Mouse (Mus musculus) kidney, embryonic 15.5 days (tissue): ENCODE results near the gene Art1. TPM values are rescaled to one million over a fixed set of nuclear protein-coding genes. Genes with fewer than 3 reads are reported as not detected.

Source experiments
- ATAC-seq: fragments of 200-750 bp; cut with Nextera tagmentation; replicated peaks from 2 replicates; pipeline ENCODE4 v1.8.0; 2017; ENCODE audit warnings: moderate TSS enrichment; ENCODE audit not compliant: low FRiP score
- H3K27ac ChIP-seq: fragments of 300-500 bp; sonication (generic); 2 replicates; pipeline ENCODE4 v1.5.1; 2015; ENCODE audit warnings: mild to moderate bottlenecking, inconsistent platforms
- H3K27me3 ChIP-seq: fragments of 300-500 bp; sonication (generic); 2 replicates; pipeline ENCODE4 v1.6.1; 2015; ENCODE audit warnings: inconsistent platforms
- H3K36me3 ChIP-seq: fragments of 300-500 bp; sonication (generic); 2 replicates; pipeline ENCODE4 v1.6.1; 2015; ENCODE audit warnings: inconsistent platforms
- H3K4me1 ChIP-seq: fragments of 300-500 bp; sonication (generic); 2 replicates; pipeline ENCODE4 v1.6.1; 2015; ENCODE audit warnings: inconsistent platforms
- H3K4me2 ChIP-seq: fragments of 300-500 bp; sonication (generic); 2 replicates; pipeline ENCODE4 v1.6.1; 2015; ENCODE audit warnings: moderate library complexity, mild to moderate bottlenecking, inconsistent platforms
- H3K4me3 ChIP-seq: fragments of 300-500 bp; sonication (generic); replicated peaks from 2 replicates; pipeline ENCODE4 v1.5.1; 2015; ENCODE audit warnings: mild to moderate bottlenecking, inconsistent platforms
- H3K9ac ChIP-seq: fragments of 300-500 bp; sonication (generic); 2 replicates; pipeline ENCODE4 v1.6.1; 2015; ENCODE audit warnings: mild to moderate bottlenecking, inconsistent platforms
- H3K9me3 ChIP-seq: fragments of 300-500 bp; sonication (generic); replicated peaks from 2 replicates; pipeline ENCODE4 v1.6.1; 2016; ENCODE audit warnings: inconsistent platforms
- WGBS: fragments of 180-500 bp; shearing (Covaris S2); methylation state at CpG from one replicate; pipeline ENCODE4 v1.1.7; 2015; ENCODE audit warnings: mixed read lengths; 5-methylcytosine and 5-hydroxymethylcytosine counted together
- polyA plus RNA-seq: library from polyadenylated mRNA; unstranded; fragments of >200 nt; fragmentation: Nextera tagmentation; extraction: Ambion mirVana; gene quantifications from 2 replicates; pipeline ENCODE4 v1.2.1, GENCODE M21; 2015

The Art1 gene
- polyA plus RNA-seq, 1 experiment from 2014 or later, result 2.4 TPM

- 84% methylated on average over 45 of the region's 45 CpGs for WGBS
- peaks cover 2% of the 10 kb centered on the region; the same call in 1 of the 2 replicates for H3K36me3 ChIP-seq
- H3K27me3 ChIP-seq, result no peaks in the 10 kb centered on the region
- H3K27ac ChIP-seq, result no peak overlapping the region
- no peak overlapping the region for H3K4me2 ChIP-seq
- H3K9me3 ChIP-seq, result no peaks in the 10 kb centered on the region
- H3K4me1 ChIP-seq, result no peaks in the 10 kb centered on the region
- no peak overlapping the region for H3K4me3 ChIP-seq
- no peak overlapping the region for H3K9ac ChIP-seq
- ATAC-seq, result no peak
These were observed 11.7 kb downstream of the Art1 start for GRCm38 (mm10) chr7:102113151-102113729.

DNA sequence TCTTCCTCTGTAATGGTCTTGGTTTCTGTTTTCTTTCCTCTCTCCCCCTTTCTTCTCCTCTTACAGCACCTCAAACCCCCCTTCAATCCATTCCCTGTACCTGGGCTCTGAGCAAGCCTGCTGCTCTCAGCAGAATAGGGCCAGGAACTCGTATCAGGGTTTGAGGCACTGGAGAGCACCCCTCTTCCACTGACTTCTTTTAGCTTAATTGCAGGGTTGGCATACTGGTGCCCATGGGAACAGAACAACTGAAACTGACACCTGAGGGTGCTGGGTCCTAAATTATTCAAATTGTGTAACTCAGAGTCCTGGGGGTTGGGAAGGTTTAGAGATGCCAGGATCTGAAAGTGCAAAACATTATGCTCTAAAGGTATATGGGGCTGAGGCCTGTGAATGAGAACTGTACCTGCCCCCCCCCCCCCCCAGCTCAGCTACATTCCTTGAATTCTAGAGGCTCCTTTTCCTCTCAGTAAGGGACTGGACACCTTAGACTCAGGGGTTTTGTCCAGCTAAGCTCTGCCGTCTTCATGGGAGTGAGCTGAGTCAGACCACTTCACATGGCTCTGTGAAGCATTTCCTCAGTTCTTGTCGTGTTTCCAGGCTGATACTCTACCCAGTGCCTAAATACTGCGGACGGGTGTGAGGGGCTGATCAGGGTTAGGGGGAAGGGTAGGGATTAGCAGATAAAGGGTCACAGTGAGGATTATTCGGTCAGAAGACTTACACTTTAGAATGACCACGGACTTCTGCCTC, 15.2 kb downstream of the Art1 start, which contains the start of gene Chrna10:
TSS of gene Chrna10 (minus strand) at position 250 of the 753 bp plus-strand sequence.
- H3K9me3 ChIP-seq, result no peaks in the 10 kb centered on the region
- no peak within 1 kb of the TSS for H3K9ac ChIP-seq
- peaks cover 37% of the 10 kb centered on the region for H3K36me3 ChIP-seq
- WGBS, result 50% methylated on average over 7 of the region's 7 CpGs
- no peak within 1 kb of the TSS for H3K27ac ChIP-seq
- ATAC-seq, result no peak; the same call in 1 of the 2 replicates
- no peak within 1 kb of the TSS for H3K4me3 ChIP-seq
- no peaks in the 10 kb centered on the region for H3K4me1 ChIP-seq
- H3K27me3 ChIP-seq, result no peaks in the 10 kb centered on the region
- no peak within 1 kb of the TSS for H3K4me2 ChIP-seq

- H3K36me3 ChIP-seq, result peaks cover 43% of the 10 kb centered on the region
- no peak for ATAC-seq
- H3K4me2 ChIP-seq, result no peak overlapping the region
- no peaks in the 10 kb centered on the region for H3K9me3 ChIP-seq
- H3K9ac ChIP-seq, result no peak overlapping the region
- no peaks in the 10 kb centered on the region for H3K4me1 ChIP-seq
- H3K4me3 ChIP-seq, result no peak overlapping the region
- H3K27ac ChIP-seq, result no peak overlapping the region
- H3K27me3 ChIP-seq, result no peaks in the 10 kb centered on the region
- WGBS, result 71% methylated on average over 6 of the region's 6 CpGs
These were observed 15.8 kb downstream of the Art1 start for GRCm38 (mm10) chr7:102117382-102117781.

- no peaks in the 10 kb centered on the region for H3K9me3 ChIP-seq
- H3K4me3 ChIP-seq, result no peak overlapping the region
- peaks cover 72% of the 10 kb centered on the region for H3K36me3 ChIP-seq
- 96% methylated on average over 10 of the region's 10 CpGs for WGBS
- H3K27ac ChIP-seq, result no peak overlapping the region
- no peaks in the 10 kb centered on the region for H3K27me3 ChIP-seq
- ATAC-seq, result no peak
- H3K4me2 ChIP-seq, result no peak overlapping the region
- no peak overlapping the region for H3K9ac ChIP-seq
- H3K4me1 ChIP-seq, result no peaks in the 10 kb centered on the region
These were observed 18.8 kb downstream of the Art1 start for GRCm38 (mm10) chr7:102120326-102120725.

GRCm38 (mm10) chr7:102132395-102132794, 30.9 kb downstream of the Art1 start:
- H3K4me2 ChIP-seq, result no peak overlapping the region
- H3K36me3 ChIP-seq, result peaks cover 89% of the 10 kb centered on the region
- no peaks in the 10 kb centered on the region for H3K4me1 ChIP-seq
- H3K27ac ChIP-seq, result no peak overlapping the region
- H3K9ac ChIP-seq, result no peak overlapping the region
- no peak for ATAC-seq
- H3K9me3 ChIP-seq, result no peaks in the 10 kb centered on the region
- 81% methylated on average over 4 of the region's 4 CpGs for WGBS
- H3K27me3 ChIP-seq, result no peaks in the 10 kb centered on the region
- no peak overlapping the region for H3K4me3 ChIP-seq

DNA sequence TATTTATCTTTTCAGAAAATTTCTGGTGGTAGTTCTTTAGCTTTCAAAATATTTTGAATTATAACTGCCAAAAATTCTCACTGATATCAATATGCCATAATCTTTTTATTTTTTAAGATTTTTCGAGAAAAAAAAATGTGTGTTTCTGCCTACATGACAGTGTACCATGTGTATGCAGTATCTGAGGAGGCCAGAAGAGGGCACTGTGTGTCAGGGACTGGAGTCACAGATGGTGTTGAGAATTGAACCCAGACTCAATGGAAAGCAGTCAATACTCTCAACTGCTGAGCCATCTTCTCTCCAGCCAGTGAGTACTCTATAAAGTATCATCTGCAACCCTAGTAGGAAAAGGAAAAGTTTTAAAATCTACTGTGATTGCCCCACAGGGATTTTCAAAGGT, 35.9 kb downstream of the Art1 start:
- no peak for ATAC-seq
- Histone ChIP-seq H3K27me3 (no peaks in the 10 kb centered on the region), H3K36me3 (peaks cover 93% of the 10 kb centered on the region), H3K9me3 (no peaks in the 10 kb centered on the region), H3K4me3 (no peak overlapping the region), H3K9ac (no peak overlapping the region), H3K4me1 (no peaks in the 10 kb centered on the region), H3K4me2 (no peak overlapping the region), H3K27ac (no peak overlapping the region)
- 93% methylated on average over 1 of the region's 1 CpGs for WGBS

- no peak for ATAC-seq
- Histone ChIP-seq H3K4me1 (no peaks in the 10 kb centered on the region), H3K36me3 (peaks cover 91% of the 10 kb centered on the region), H3K9me3 (no peaks in the 10 kb centered on the region), H3K4me2 (no peak overlapping the region), H3K27me3 (no peaks in the 10 kb centered on the region), H3K9ac (no peak overlapping the region), H3K27ac (no peak overlapping the region), H3K4me3 (no peak overlapping the region)
- 96% methylated on average over 5 of the region's 5 CpGs for WGBS
These were observed 36.4 kb downstream of the Art1 start for GRCm38 (mm10) chr7:102137898-102138297.

GRCm38 (mm10) chr7:102153691-102154090, 52.1 kb downstream of the Art1 start:
- no peak for ATAC-seq
- H3K9ac ChIP-seq, result no peak overlapping the region
- H3K4me3 ChIP-seq, result no peak overlapping the region
- no peaks in the 10 kb centered on the region for H3K9me3 ChIP-seq
- no peak overlapping the region for H3K27ac ChIP-seq
- H3K4me2 ChIP-seq, result no peak overlapping the region
- H3K27me3 ChIP-seq, result no peaks in the 10 kb centered on the region
- WGBS, result 91% methylated on average over 5 of the region's 5 CpGs
- no peaks in the 10 kb centered on the region for H3K4me1 ChIP-seq
- H3K36me3 ChIP-seq, result peaks cover 77% of the 10 kb centered on the region

Other genes starting within 250 kb of the Art1 start
- 1.8 and 2.3 TPM in 2 replicates for gene Folr2, start 244.5 kb upstream of the Art1 start, polyA plus RNA-seq
- gene Anapc15, start 238.0 kb upstream of the Art1 start, polyA plus RNA-seq, result 75.1 and 78.9 TPM in 2 replicates
- 51.0 and 63.0 TPM in 2 replicates for gene Folr1, start 231.0 kb upstream of the Art1 start, polyA plus RNA-seq
- 151 and 158 TPM in 2 replicates for gene Lamtor1, start 195.8 kb upstream of the Art1 start, polyA plus RNA-seq
- 0.24 and 0.53 TPM in 2 replicates for gene Tomt, start 195.4 kb upstream of the Art1 start, polyA plus RNA-seq
- gene Lrrc51, start 167.8 kb upstream of the Art1 start, polyA plus RNA-seq, result 9.2 and 9.9 TPM in 2 replicates
- 70.1 and 73.5 TPM in 2 replicates for gene Numa1, start 167.6 kb upstream of the Art1 start, polyA plus RNA-seq
- 2.5 and 3.0 TPM in 2 replicates for gene Il18bp, start 83.1 kb upstream of the Art1 start, polyA plus RNA-seq
- gene Rnf121, start 36.3 kb upstream of the Art1 start, polyA plus RNA-seq, result 28.3 and 28.4 TPM in 2 replicates
- gene Xndc1, start 36.2 kb upstream of the Art1 start, polyA plus RNA-seq, result 33.9 and 39.0 TPM in 2 replicates
- gene Xntrpc, start 36.0 kb upstream of the Art1 start, polyA plus RNA-seq, result 1.6 and 1.7 TPM in 2 replicates
- not detected in 2 replicates for gene Trpc2, start 18.6 kb upstream of the Art1 start, polyA plus RNA-seq
- gene Art5, start 7.7 kb downstream of the Art1 start, polyA plus RNA-seq, result 1.6 and 2.1 TPM in 2 replicates
- gene Chrna10, start 15.1 kb downstream of the Art1 start, polyA plus RNA-seq, result not detected in 2 replicates
- gene Nup98, start 108.4 kb downstream of the Art1 start, polyA plus RNA-seq, result 39.0 TPM in 2 replicates
- gene Pgap2, start 108.5 kb downstream of the Art1 start, polyA plus RNA-seq, result 72.3 and 75.2 TPM in 2 replicates
- 53.1 and 59.1 TPM in 2 replicates for gene Rhog, start 154.3 kb downstream of the Art1 start, polyA plus RNA-seq
- 14.8 and 16.2 TPM in 2 replicates for gene Stim1, start 166.1 kb downstream of the Art1 start, polyA plus RNA-seq